Mouse (Mus musculus) gastrocnemius, adult 18-20 months (tissue): Measurements from ENCODE around the gene St5. TPM values are rescaled to one million over a fixed set of nuclear protein-coding genes. Genes with fewer than 3 reads are reported as not detected.
A peak's percentile ranks its signal among the peaks of the same experiment; 100 is the strongest.

ENCODE experiments used
- DNase-seq: peaks from one replicate; pipeline ENCODE4 v3.0.0; 2021; ENCODE audit warnings: low spot score
- long read RNA-seq, 2 experiments: library from polyadenylated mRNA; stranded (forward); transcript quantifications; one replicate each; pipeline ENCODE4 v2.0.0; 2021
- total RNA-seq, 2 experiments: library from RNA; stranded (reverse); gene quantifications; 2 replicates each; pipeline ENCODE4 v1.2.3; 2021

Gene St5
- total RNA-seq = 1 to 10 TPM; 6.0 to 8.2 TPM
- long read RNA-seq, experiment 1, full-length matches to known transcripts = 2 of 10 reads
- long read RNA-seq, experiment 1, partial matches to known transcripts = 3 of 10 reads
- long read RNA-seq, experiment 1, other reads (novel, unspliced or antisense) = 5 of 10 reads
- long read RNA-seq, experiment 2, full-length matches to known transcripts = 4 of 10 reads
- long read RNA-seq, experiment 2, partial matches to known transcripts = 2 of 10 reads
- long read RNA-seq, experiment 2, other reads (novel, unspliced or antisense) = 4 of 10 reads

DNA sequence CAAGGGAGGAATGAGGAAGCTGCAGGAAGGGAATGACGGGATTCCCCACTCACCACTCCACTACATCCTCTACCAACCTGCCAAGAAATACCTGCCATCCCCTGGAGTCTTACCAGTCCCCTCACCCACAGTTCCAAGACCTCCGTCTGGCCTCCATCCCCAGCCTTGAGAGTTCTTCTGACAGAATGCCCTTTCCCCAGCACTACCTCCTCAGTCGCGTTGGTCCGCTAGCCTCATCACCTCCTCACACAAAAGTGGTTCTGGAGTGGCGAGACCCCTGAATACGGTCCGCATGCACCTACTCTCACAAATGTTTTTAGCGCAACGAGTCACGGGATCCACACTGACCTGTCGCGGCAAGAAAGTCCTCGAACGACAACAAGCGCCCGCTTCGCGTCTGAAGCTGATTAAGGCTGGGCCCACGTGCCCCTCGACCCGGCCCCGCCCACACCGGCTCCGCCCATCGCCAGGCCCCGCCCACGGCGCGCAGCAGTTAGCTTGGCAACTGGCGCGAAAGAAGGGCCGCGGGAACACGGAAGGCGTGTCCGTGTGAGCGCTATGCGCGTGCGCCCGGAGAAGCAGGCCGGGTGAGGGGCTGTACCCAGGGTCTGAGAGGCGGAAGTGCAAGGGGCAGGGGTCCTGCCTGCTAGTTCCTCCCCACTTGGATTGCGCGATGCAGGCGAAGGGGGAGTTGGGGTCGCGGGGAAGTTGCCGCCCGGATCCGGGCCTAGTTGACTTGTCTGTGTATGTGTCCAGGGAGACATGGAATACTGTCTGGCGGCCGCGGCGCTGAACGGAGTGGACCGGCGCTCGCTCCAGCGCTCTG lies at the start of gene St5, which contains the start of gene Akip1:
Gene St5, minus strand, starts transcription at position 416 of the 826 bp plus-strand sequence.
Gene Akip1, plus strand, starts transcription at position 501 of the 826 bp plus-strand sequence.
- peak; percentile 96 for DNase-seq

GRCm38 (mm10) chr7:109752008-109752925 lies 48.9 kb upstream of the St5 start, which contains the start of gene Tmem9b:
Gene Tmem9b (minus strand): TSS chr7:109752875.
- peak; percentile 76 for DNase-seq

DNA sequence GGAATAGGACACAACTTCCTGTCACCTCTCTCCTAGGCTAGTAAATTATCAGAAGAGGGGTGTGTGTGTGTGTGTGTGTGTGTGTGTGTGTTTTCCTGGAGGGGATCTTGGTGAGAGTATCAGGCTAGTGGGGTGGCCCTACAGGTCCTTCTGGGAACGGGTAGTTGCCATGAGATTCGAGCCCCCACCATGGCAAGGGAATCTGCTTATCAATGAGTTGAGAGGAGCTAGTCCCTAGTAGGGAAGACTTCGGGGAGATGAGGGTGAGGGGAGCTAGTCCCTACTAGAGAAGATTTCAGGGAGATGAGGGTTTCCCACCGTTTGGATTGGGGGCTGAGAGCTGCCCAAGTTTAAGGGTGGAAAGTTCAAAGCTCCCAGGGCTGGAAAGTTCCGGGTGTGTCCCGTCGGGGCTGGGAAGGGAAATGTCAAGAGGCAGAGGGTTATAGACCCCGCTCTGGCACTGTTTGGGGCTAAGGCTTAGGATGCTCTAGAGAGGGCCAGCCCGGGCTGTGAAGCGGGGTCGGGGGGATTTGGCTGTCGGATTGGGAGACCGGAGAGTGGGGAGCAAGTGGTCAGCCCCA lies 48.1 kb upstream of the St5 start:
- DNase-seq = no peak

- no peak for DNase-seq
Observed at GRCm38 (mm10) chr7:109747747-109748146, 44.3 kb upstream of the St5 start.

GRCm38 (mm10) chr7:109741703-109742102 lies 38.3 kb upstream of the St5 start:
- DNase-seq = no peak

GRCm38 (mm10) chr7:109741060-109741459 lies 37.7 kb upstream of the St5 start:
- DNase-seq = no peak

- DNase-seq = no peak
Observed at GRCm38 (mm10) chr7:109739822-109740370, 36.5 kb upstream of the St5 start.

GRCm38 (mm10) chr7:109734806-109735205 lies 31.4 kb upstream of the St5 start:
- no peak for DNase-seq

GRCm38 (mm10) chr7:109731626-109732025 lies 28.2 kb upstream of the St5 start, which contains the start of gene Ascl3:
Gene Ascl3 (minus strand): TSS chr7:109731726.
- no peak for DNase-seq

DNA sequence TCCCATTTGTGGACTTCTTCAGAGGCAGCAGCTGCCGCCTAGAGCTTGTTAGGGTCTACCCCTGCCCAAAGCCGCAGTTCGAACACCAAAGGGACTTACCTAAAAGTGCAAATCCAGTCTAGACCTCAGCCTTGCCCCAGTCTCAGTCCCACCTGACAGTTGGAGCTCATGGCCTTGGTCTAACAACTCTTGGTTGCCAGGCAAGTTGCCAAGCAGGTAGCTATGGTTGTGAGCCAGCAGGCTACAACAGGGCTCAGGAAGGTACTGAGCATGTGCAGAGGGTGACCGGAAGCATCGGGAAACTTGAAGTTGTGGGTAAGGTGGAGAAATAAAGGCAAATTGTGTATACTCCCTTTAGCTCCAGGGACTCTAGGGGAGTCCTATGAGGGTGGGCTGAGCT lies 20.3 kb upstream of the St5 start, which contains the start of gene BC051019:
Gene BC051019, minus strand, starts transcription at position 154 of the 400 bp plus-strand sequence.
- no peak for DNase-seq

GRCm38 (mm10) chr7:109723114-109723513 lies 19.7 kb upstream of the St5 start:
- DNase-seq = no peak

DNA sequence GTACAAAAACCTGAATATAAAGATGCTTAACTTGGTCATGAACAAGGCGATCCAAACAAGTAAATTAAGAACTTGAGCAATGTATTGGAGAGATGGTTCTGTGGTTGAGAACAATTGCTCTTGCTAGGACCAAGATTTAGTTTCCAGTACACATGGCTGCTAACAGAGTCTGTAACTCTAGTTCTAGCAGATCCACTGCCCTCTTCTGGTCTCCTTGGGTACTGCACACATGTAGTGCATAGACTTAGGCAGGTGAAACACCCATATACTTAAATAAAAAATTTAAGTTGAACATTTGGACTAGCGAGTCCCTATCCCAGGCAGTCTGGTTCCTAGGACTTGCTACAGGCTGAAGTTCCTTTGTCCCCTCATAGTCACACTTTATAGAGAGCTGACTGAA lies 19.2 kb upstream of the St5 start:
- DNase-seq = no peak

GRCm38 (mm10) chr7:109719286-109719685 lies 15.9 kb upstream of the St5 start:
- peak; percentile 36 for DNase-seq

GRCm38 (mm10) chr7:109713434-109713982 lies 10.1 kb upstream of the St5 start:
- no peak for DNase-seq

- DNase-seq = no peak
Observed at GRCm38 (mm10) chr7:109712198-109712597, 8.8 kb upstream of the St5 start.

- no peak for DNase-seq
Observed at GRCm38 (mm10) chr7:109710069-109710468, 6.7 kb upstream of the St5 start.

GRCm38 (mm10) chr7:109708961-109709382 lies 5.6 kb upstream of the St5 start:
- peak; percentile 69 for DNase-seq

DNA sequence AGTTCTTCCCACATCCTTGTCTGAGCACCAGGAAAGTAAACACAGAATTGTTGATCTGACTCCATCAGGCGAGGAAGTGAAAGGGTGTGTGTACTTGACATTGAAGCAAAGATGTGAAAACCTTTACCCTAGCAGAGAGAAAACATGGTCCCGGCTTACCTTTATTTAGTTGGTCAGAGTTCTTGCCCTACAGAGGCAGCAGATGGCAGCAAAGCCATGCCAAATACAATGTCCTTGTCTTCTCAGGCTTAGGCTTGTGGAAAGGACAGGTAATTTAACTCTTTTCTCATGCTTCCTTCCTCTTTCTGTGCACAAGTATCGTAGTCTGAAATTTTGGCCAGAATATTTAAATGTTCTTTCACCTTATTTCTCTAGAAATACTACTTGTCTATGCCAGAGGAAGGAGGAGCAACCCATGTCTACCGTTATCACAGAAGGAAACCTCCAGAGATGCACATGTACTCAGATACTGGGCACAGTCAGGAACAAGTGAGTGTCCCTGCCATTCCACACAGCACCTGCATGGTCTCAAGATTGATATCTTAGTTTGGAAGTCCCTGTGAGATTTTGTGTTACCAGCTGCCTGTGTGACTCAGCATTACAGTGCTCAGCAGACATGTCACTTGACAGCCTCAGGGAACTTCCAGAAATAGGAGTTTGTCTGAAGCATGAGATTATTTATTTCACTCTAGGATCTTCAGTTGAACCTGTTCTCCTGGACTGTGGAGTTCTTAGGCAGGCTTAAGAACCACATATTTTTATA lies 3.8 kb upstream of the St5 start:
- peak; percentile 53 for DNase-seq

DNA sequence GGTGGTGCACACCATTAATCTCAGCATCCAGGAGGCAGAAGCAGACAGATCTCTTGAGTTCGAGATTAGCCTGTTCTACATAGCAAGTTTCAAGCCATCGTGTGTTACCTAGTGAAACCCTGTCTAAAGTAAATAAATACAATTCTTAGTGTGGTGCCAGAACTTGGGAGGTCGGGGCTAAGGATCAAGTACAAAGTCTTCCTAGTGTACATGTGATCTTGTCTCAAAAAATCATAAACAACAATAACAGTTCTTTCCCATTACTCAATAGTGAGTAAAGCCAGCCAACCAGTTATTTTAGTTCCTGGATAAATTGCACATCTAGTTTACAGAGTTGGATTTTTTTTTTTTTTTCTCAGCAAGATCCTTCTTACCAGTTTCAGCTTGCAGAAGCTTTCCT lies 1.1 kb upstream of the St5 start:
- DNase-seq = no peak

DNA sequence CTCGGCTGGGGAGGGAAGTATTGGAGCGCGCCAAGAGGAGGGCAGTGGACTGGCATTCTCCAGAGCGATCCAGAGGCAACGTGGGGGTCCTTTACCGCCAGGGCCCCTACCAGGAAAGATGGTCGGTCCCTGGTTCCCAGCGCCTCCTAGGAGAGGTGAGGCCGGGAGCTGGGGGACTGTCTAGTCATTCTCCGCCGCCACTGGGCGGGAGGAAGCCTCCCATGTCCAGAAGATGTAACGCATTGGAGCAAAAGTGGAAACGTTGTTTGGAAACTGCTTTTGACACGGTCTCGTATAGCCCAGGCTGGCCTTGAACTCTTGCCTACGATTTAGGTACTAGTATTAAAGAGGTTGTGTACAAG lies 592 bp upstream of the St5 start:
- no peak for DNase-seq
